Mouse (Mus musculus) myocyte (in vitro differentiated cells): ENCODE data around the gene Dedd. TPM values are rescaled to one million over a fixed set of nuclear protein-coding genes. Genes with fewer than 3 reads are reported as not detected.

ENCODE experiments used
- H3K27me3 ChIP-seq: one replicate; pipeline ENCODE4 v1.6.1; 2011; ENCODE audit not compliant: control insufficient read depth, insufficient read depth, insufficient read length
- H3K36me3 ChIP-seq: one replicate; pipeline ENCODE4 v1.6.1; 2011; ENCODE audit not compliant: control insufficient read depth, insufficient read depth
- H3K4me2 ChIP-seq: one replicate; pipeline ENCODE4 v1.6.1; 2011; ENCODE audit warnings: low read depth, control low read depth
- H3K4me3 ChIP-seq: one replicate; pipeline ENCODE4 v1.5.1; 2011; ENCODE audit warnings: mild to moderate bottlenecking, control low read depth, moderate library complexity
- H3K79me2 ChIP-seq: one replicate; pipeline ENCODE4 v1.6.1; 2011; ENCODE audit not compliant: control insufficient read depth, insufficient read depth
- H3ac ChIP-seq: one replicate; pipeline ENCODE4 v1.6.1; 2011; ENCODE audit not compliant: control insufficient read depth, insufficient read length
- CEBPB ChIP-seq: IDR thresholded peaks from 2 replicates; pipeline ENCODE4 v1.6.1; 2011; ENCODE audit warnings: mild to moderate bottlenecking, moderate library complexity; ENCODE audit not compliant: poor library complexity, insufficient read depth, severe bottlenecking
- E2F4 ChIP-seq: IDR thresholded peaks from one replicate; pipeline ENCODE4 v1.6.1; 2011; ENCODE audit warnings: mild to moderate bottlenecking, control low read depth, moderate library complexity; ENCODE audit not compliant: insufficient read depth
- MAX ChIP-seq: IDR thresholded peaks from one replicate; pipeline ENCODE4 v1.6.1; 2011; ENCODE audit warnings: low read depth, mild to moderate bottlenecking, control low read depth
- MYOD1 ChIP-seq, 3 experiments: IDR thresholded peaks; one replicate each; pipeline ENCODE4 v1.6.1; 2011; ENCODE audit warnings: control low read depth in 2 of 3, low read depth in 2 of 3, mild to moderate bottlenecking in 2 of 3, moderate library complexity in 1 of 3; ENCODE audit not compliant: insufficient read length in 2 of 3, control insufficient read depth in 1 of 3
- MYOG ChIP-seq, 3 experiments: IDR thresholded peaks; one replicate each; pipeline ENCODE4 v1.6.1; 2011; ENCODE audit warnings: control low read depth in 2 of 3, low read depth in 2 of 3, mild to moderate bottlenecking in 2 of 3; ENCODE audit not compliant: insufficient read length in 2 of 3, control insufficient read depth in 1 of 3, insufficient read depth in 1 of 3
- POLR2A ChIP-seq: IDR thresholded peaks from one replicate; pipeline ENCODE4 v1.6.1; 2011; ENCODE audit warnings: low read depth, mild to moderate bottlenecking, control low read depth, moderate library complexity; ENCODE audit not compliant: insufficient read length
- POLR2AphosphoS2 ChIP-seq: IDR thresholded peaks from one replicate; pipeline ENCODE4 v1.6.1; 2011; ENCODE audit warnings: low read depth, control low read depth; ENCODE audit not compliant: insufficient read length
- REST ChIP-seq: IDR thresholded peaks from one replicate; pipeline ENCODE4 v1.6.1; 2011; ENCODE audit warnings: mild to moderate bottlenecking, control low read depth, moderate library complexity; ENCODE audit not compliant: insufficient read depth, insufficient read length
- SRF ChIP-seq: IDR thresholded peaks from one replicate; pipeline ENCODE4 v1.6.1; 2011; ENCODE audit warnings: low read depth; ENCODE audit not compliant: control insufficient read depth, insufficient read length
- TCF12 ChIP-seq: IDR thresholded peaks from one replicate; pipeline ENCODE4 v1.6.1; 2011; ENCODE audit warnings: mild to moderate bottlenecking, control low read depth; ENCODE audit not compliant: poor library complexity, insufficient read depth, severe bottlenecking
- TCF3 ChIP-seq: IDR thresholded peaks from one replicate; pipeline ENCODE4 v1.6.1; 2011; ENCODE audit warnings: low read depth, control low read depth; ENCODE audit not compliant: insufficient read length
- USF1 ChIP-seq: IDR thresholded peaks from one replicate; pipeline ENCODE4 v1.6.1; 2011; ENCODE audit warnings: low read depth, mild to moderate bottlenecking, control low read depth, moderate library complexity
- polyA plus RNA-seq: library from polyadenylated mRNA; unstranded; fragments of >200 nt; fragmentation: generic; extraction: Trizol; gene quantifications from one replicate; pipeline ENCODE4 v1.2.1, GENCODE M21; 2012; ENCODE audit warnings: missing spikeins

Dedd gene
- polyA plus RNA-seq, 1 experiment: 59.9 TPM

DNA sequence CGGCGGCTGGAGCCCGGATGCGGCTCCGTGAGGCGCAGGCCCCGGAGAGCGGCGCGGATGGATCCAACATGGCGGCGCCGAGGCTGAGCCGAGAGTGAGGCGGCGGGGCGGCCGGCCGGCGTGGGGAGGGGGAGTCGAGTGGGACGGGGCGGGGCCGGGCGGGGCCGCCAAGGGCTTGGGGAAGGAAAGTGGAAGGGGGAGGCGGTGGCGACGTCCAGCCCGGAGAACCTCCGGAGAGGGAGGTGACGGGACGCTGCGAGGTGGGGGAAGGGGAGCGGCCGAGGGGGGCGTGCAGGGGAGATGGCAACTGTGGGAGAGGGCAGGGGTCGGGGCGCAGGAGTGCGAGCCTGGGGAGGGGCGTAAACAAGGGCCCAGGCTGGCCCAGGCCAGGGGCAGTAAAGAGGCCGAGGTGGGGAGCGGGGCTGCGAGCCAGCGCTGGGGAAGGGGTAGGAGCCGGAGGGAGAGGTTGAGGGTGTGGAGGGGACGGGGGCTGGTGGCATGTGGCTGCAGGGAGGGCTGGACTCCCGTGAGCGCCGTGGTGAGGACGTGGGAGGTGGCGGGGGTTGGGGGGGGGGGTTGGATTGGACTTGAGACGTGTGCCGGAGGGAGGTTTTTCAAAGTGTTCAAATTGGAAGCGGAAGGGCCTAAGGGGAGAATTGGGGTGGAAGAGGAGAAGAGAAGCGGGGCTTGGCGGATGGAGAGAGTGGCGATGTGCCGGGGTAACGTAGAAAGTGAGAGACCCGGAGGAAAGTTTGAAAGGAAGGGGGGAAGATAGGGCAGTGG lies 679 bp downstream of the Dedd start:
- peak overlapping the region; percentile 93 for H3K4me3 ChIP-seq
- TF ChIP-seq POLR2A: peak; percentile 57
- TF ChIP-seq REST: no peak
- H3K4me2 ChIP-seq: peak overlapping the region; percentile 69
- H3K79me2 ChIP-seq: peaks cover 78% of the 10 kb centered on the region
- peaks cover 3% of the 10 kb centered on the region for H3K36me3 ChIP-seq
- no peaks in the 10 kb centered on the region for H3K27me3 ChIP-seq
- peak overlapping the region; percentile 77 for H3ac ChIP-seq

DNA sequence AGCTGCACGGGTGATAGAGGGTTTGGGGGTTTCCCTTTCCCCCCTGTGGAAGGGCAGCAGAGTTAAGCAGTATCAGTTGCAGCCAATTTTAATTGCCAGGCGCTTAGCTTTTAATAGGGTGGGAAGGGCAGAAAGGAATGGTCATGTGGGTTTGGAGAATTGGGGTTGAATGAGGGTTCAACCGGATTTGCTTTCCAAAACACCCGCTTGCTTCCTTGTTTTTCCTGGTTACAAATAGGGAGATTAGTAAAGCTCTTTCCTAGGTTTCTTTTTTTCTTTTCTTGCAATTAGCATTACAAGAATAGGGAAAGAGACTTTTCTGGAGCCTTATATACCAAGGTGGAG lies 1.2 kb downstream of the Dedd start:
- H3K4me2 ChIP-seq: peak overlapping the region; percentile 69
- H3K27me3 ChIP-seq: no peaks in the 10 kb centered on the region
- peaks cover 83% of the 10 kb centered on the region for H3K79me2 ChIP-seq
- H3K4me3 ChIP-seq: peak overlapping the region; percentile 93
- peak overlapping the region; percentile 77 for H3ac ChIP-seq
- TF ChIP-seq USF1: no peak
- TF ChIP-seq TCF12: no peak
- no peak for TF ChIP-seq POLR2AphosphoS2
- no peak for TF ChIP-seq MYOD1 (IDR thresholded peaks at IDR 0.05; ENCODE audit: control insufficient read depth in 1 of 3, insufficient read length in 2 of 3, low read depth in 2 of 3)
- peaks cover 3% of the 10 kb centered on the region for H3K36me3 ChIP-seq

DNA sequence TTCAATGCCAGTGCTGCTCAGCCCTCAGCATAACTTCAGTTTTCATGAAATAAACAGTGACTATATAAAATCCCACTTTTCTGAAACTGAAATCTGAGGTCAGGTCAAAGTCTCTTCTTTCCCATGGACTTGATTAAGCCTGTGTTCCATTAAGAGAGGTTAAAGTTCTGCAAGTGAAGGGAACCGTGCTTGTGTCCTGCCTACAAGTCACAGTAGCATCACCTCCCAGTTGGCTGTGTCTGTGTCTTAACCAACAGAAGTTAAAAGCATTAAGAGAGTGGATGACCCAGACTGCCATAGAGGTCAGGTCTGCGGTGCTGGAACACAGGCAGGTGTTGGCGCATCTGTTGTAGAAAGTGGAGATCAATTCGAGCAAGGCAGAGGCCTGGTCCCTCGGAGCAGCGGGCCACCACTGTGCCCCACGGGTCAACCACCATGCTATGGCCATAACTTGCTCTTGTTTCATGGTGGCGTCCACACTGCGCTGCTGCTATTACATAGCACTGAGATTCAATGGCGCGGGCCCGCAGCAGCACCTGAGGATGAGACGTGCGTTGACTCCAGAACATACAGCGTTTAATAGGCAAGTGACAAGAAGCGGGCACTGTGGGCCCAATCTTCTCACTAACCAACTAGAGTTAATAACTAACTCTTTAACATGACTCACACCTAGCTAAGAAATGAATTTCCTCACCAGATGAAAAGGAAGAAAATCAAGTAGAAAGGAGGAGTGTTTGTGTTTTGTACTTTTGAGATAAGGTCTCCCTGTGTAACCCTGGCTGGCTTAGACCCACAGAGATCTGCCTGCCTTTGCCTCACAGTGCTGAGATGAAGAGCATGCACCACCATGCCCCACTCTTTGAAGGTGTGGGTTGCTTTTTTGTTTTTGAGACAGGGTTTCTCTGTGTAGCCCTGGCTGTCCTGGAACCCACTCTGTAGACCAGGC lies 13.6 kb downstream of the Dedd start:
- Histone ChIP-seq H3K27me3 (no peaks in the 10 kb centered on the region), H3K4me3 (no peak overlapping the region), H3K36me3 (peaks cover 32% of the 10 kb centered on the region), H3ac (no peak overlapping the region), H3K79me2 (peaks cover 29% of the 10 kb centered on the region), H3K4me2 (no peak overlapping the region)
- TF ChIP-seq POLR2A: peak; percentile 31
- no peak for TF ChIP-seq MYOD1 (IDR thresholded peaks at IDR 0.05; ENCODE audit: control insufficient read depth in 1 of 3, insufficient read length in 2 of 3, low read depth in 2 of 3)
- TF ChIP-seq POLR2AphosphoS2: peak; percentile 83

DNA sequence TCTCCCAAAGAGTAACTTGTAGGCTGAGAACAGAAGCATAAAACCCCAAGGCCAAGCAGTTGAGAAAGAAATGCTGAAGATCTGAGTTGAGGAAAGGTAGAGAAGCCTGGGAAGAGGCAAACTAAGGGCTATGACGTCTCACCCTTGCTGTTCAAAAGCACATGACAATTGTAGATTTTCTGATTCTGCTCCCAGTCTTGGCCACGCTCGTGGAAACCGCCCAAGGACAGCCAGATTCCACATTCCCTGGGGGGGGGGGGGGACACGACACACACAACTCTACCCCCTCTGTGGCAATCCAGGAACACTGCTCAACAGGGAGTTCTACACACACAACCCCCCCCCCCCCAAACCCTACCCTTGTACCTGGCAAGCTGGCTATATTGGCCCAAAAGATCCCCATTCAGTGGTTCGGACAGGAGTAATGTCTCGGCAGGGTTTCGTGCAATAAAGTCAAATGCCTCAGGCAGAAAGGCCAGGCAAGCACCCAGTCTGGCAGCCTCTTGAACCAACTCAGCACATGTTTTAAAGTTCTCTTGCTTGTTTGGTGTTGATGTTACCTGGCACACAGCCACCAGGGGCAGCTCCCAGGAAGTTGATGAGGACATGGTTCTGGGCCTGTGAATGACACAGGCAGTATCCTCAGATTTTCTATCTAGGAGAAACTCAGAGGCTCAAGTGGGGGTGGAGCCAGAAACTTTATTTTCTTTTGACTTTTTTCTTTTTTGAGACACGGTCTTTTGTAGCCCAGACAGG lies 15.2 kb downstream of the Dedd start:
- no peaks in the 10 kb centered on the region for H3K27me3 ChIP-seq
- peak overlapping the region; percentile 100 for H3K4me3 ChIP-seq
- peaks cover 45% of the 10 kb centered on the region for H3K79me2 ChIP-seq

DNA sequence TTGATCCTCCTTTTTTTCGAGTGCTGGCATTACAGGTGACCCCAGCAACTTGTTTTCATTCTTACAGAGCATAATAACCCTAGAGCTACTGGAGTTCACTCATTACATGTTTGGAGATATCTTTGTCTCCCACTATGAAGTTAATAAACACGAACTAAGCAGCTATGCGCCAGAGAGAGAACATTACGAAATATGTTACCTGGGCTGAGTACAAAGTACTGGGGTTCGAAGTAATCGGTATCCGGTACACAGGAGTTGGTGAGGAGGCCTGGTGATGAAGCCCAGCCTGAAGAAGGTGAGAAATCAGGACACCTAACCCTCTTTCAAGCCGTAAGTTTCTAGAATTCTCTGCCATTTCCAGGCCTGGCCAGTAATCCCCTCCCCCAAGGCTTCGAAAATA lies 15.8 kb downstream of the Dedd start:
- H3K4me2 ChIP-seq: peak overlapping the region; percentile 98
- H3K27me3 ChIP-seq: no peaks in the 10 kb centered on the region
- peaks cover 25% of the 10 kb centered on the region for H3K36me3 ChIP-seq
- TF ChIP-seq E2F4 (no peak), CEBPB (no peak), TCF12 (no peak), MYOG (IDR thresholded peaks at IDR 0.05; ENCODE audit: control insufficient read depth in 1 of 3, insufficient read depth in 1 of 3, insufficient read length in 2 of 3, low read depth in 2 of 3) (no peak), POLR2A (no peak), USF1 (no peak), MYOD1 (IDR thresholded peaks at IDR 0.05; ENCODE audit: control insufficient read depth in 1 of 3, insufficient read length in 2 of 3, low read depth in 2 of 3) (no peak), MAX (no peak), SRF (no peak), TCF3 (no peak), POLR2AphosphoS2 (no peak), REST (no peak)
- no peak overlapping the region for H3ac ChIP-seq
- H3K4me3 ChIP-seq: peak overlapping the region; percentile 100
- H3K79me2 ChIP-seq: peaks cover 48% of the 10 kb centered on the region

More for the DNA sequence above, 15.2 kb downstream of the Dedd start:
- TF ChIP-seq POLR2AphosphoS2: peak; percentile 7
- TF ChIP-seq POLR2A: no peak
- peaks cover 26% of the 10 kb centered on the region for H3K36me3 ChIP-seq
- H3ac ChIP-seq: no peak overlapping the region
- peak overlapping the region; percentile 98 for H3K4me2 ChIP-seq
